Mouse (Mus musculus): Measurements from ENCODE around the gene Slpi. TPM values are rescaled to one million over a fixed set of nuclear protein-coding genes. Genes with fewer than 3 reads are reported as not detected.

Gene Slpi
- polyA plus RNA-seq, 1 experiment: 2.8 TPM

- Histone ChIP-seq H3K4me3 (ENCODE audit: control insufficient read depth, low read depth, low read length) (no peak overlapping the region), H3K27ac (ENCODE audit: control insufficient read depth, insufficient read depth, low read depth, low read length) (no peak overlapping the region), H3K27me3 (ENCODE audit: control insufficient read depth, insufficient read depth, low read length) (no peaks in the 10 kb centered on the region), H3K4me1 (ENCODE audit: control insufficient read depth, insufficient read depth, low read length) (no peaks in the 10 kb centered on the region), H3K36me3 (ENCODE audit: control insufficient read depth, insufficient read depth, low read length) (no peaks in the 10 kb centered on the region)
- no peak for TF ChIP-seq POLR2A (IDR thresholded peaks at IDR 0.05; ENCODE audit: control insufficient read depth, low read depth, low read length)
- no peak for TF ChIP-seq CTCF (IDR thresholded peaks at IDR 0.05; ENCODE audit: control insufficient read depth, insufficient read depth, insufficient replicate concordance, low read depth, low read length)
Measured at GRCm38 (mm10) chr2:164360974-164361657, 27.8 kb downstream of the Slpi start.

- TF ChIP-seq POLR2A (IDR thresholded peaks at IDR 0.05; ENCODE audit: control insufficient read depth, low read depth, low read length): no peak
- no peak for TF ChIP-seq CTCF (IDR thresholded peaks at IDR 0.05; ENCODE audit: control insufficient read depth, insufficient read depth, insufficient replicate concordance, low read depth, low read length)
- Histone ChIP-seq H3K4me1 (ENCODE audit: control insufficient read depth, insufficient read depth, low read length) (no peaks in the 10 kb centered on the region), H3K36me3 (ENCODE audit: control insufficient read depth, insufficient read depth, low read length) (no peaks in the 10 kb centered on the region), H3K4me3 (ENCODE audit: control insufficient read depth, low read depth, low read length) (no peak overlapping the region), H3K27ac (ENCODE audit: control insufficient read depth, insufficient read depth, low read depth, low read length) (no peak overlapping the region), H3K27me3 (ENCODE audit: control insufficient read depth, insufficient read depth, low read length) (no peaks in the 10 kb centered on the region)
Measured at GRCm38 (mm10) chr2:164359668-164360067, 29.2 kb downstream of the Slpi start.

GRCm38 (mm10) chr2:164359031-164359430 lies 29.9 kb downstream of the Slpi start:
- no peak overlapping the region for H3K27ac ChIP-seq (ENCODE audit: control insufficient read depth, insufficient read depth, low read depth, low read length)
- TF ChIP-seq CTCF (IDR thresholded peaks at IDR 0.05; ENCODE audit: control insufficient read depth, insufficient read depth, insufficient replicate concordance, low read depth, low read length): no peak
- TF ChIP-seq POLR2A (IDR thresholded peaks at IDR 0.05; ENCODE audit: control insufficient read depth, low read depth, low read length): no peak
- H3K4me3 ChIP-seq (ENCODE audit: control insufficient read depth, low read depth, low read length): no peak overlapping the region
- H3K36me3 ChIP-seq (ENCODE audit: control insufficient read depth, insufficient read depth, low read length): no peaks in the 10 kb centered on the region
- H3K27me3 ChIP-seq (ENCODE audit: control insufficient read depth, insufficient read depth, low read length): no peaks in the 10 kb centered on the region
- H3K4me1 ChIP-seq (ENCODE audit: control insufficient read depth, insufficient read depth, low read length): no peaks in the 10 kb centered on the region

- no peaks in the 10 kb centered on the region for H3K27me3 ChIP-seq (ENCODE audit: control insufficient read depth, insufficient read depth, low read length)
- H3K4me3 ChIP-seq (ENCODE audit: control insufficient read depth, low read depth, low read length): no peak overlapping the region
- TF ChIP-seq POLR2A (IDR thresholded peaks at IDR 0.05; ENCODE audit: control insufficient read depth, low read depth, low read length) (no peak), CTCF (IDR thresholded peaks at IDR 0.05; ENCODE audit: control insufficient read depth, insufficient read depth, insufficient replicate concordance, low read depth, low read length) (no peak)
- no peaks in the 10 kb centered on the region for H3K36me3 ChIP-seq (ENCODE audit: control insufficient read depth, insufficient read depth, low read length)
- H3K4me1 ChIP-seq (ENCODE audit: control insufficient read depth, insufficient read depth, low read length): no peaks in the 10 kb centered on the region
- no peak overlapping the region for H3K27ac ChIP-seq (ENCODE audit: control insufficient read depth, insufficient read depth, low read depth, low read length)
Measured at GRCm38 (mm10) chr2:164358373-164358772, 30.5 kb downstream of the Slpi start.

GRCm38 (mm10) chr2:164356177-164356967 lies 32.5 kb downstream of the Slpi start:
- TF ChIP-seq CTCF (IDR thresholded peaks at IDR 0.05; ENCODE audit: control insufficient read depth, insufficient read depth, insufficient replicate concordance, low read depth, low read length): no peak
- no peak for TF ChIP-seq POLR2A (IDR thresholded peaks at IDR 0.05; ENCODE audit: control insufficient read depth, low read depth, low read length)
- Histone ChIP-seq H3K27me3 (ENCODE audit: control insufficient read depth, insufficient read depth, low read length) (no peaks in the 10 kb centered on the region), H3K4me3 (ENCODE audit: control insufficient read depth, low read depth, low read length) (no peak overlapping the region)

GRCm38 (mm10) chr2:164353356-164353755 lies 35.5 kb downstream of the Slpi start:
- Histone ChIP-seq H3K4me1 (ENCODE audit: control insufficient read depth, insufficient read depth, low read length) (peaks cover 4% of the 10 kb centered on the region; the same call in 1 of the 2 replicates), H3K27me3 (ENCODE audit: control insufficient read depth, insufficient read depth, low read length) (no peaks in the 10 kb centered on the region), H3K27ac (ENCODE audit: control insufficient read depth, insufficient read depth, low read depth, low read length) (no peak overlapping the region), H3K4me3 (ENCODE audit: control insufficient read depth, low read depth, low read length) (no peak overlapping the region), H3K36me3 (ENCODE audit: control insufficient read depth, insufficient read depth, low read length) (no peaks in the 10 kb centered on the region)
- no peak for TF ChIP-seq CTCF (IDR thresholded peaks at IDR 0.05; ENCODE audit: control insufficient read depth, insufficient read depth, insufficient replicate concordance, low read depth, low read length)
- no peak for TF ChIP-seq POLR2A (IDR thresholded peaks at IDR 0.05; ENCODE audit: control insufficient read depth, low read depth, low read length)

More at GRCm38 (mm10) chr2:164356177-164356967, 32.5 kb downstream of the Slpi start:
- Histone ChIP-seq H3K36me3 (ENCODE audit: control insufficient read depth, insufficient read depth, low read length) (no peaks in the 10 kb centered on the region), H3K4me1 (ENCODE audit: control insufficient read depth, insufficient read depth, low read length) (no peaks in the 10 kb centered on the region), H3K27ac (ENCODE audit: control insufficient read depth, insufficient read depth, low read depth, low read length) (no peak overlapping the region)

GRCm38 (mm10) chr2:164352697-164353096 lies 36.2 kb downstream of the Slpi start:
- TF ChIP-seq POLR2A (IDR thresholded peaks at IDR 0.05; ENCODE audit: control insufficient read depth, low read depth, low read length) (no peak), CTCF (IDR thresholded peaks at IDR 0.05; ENCODE audit: control insufficient read depth, insufficient read depth, insufficient replicate concordance, low read depth, low read length) (no peak)
- Histone ChIP-seq H3K27ac (ENCODE audit: control insufficient read depth, insufficient read depth, low read depth, low read length) (no peak overlapping the region), H3K27me3 (ENCODE audit: control insufficient read depth, insufficient read depth, low read length) (no peaks in the 10 kb centered on the region), H3K36me3 (ENCODE audit: control insufficient read depth, insufficient read depth, low read length) (no peaks in the 10 kb centered on the region), H3K4me1 (ENCODE audit: control insufficient read depth, insufficient read depth, low read length) (peaks cover 4% of the 10 kb centered on the region; the same call in 1 of the 2 replicates), H3K4me3 (ENCODE audit: control insufficient read depth, low read depth, low read length) (no peak overlapping the region)

Measured in testis, adult 2 months (tissue).